Mouse (Mus musculus): ENCODE data around the gene Il4i1. TPM values are rescaled to one million over a fixed set of nuclear protein-coding genes. Genes with fewer than 3 reads are reported as not detected.

Il4i1 gene
- polyA plus RNA-seq, 1 experiment from 2014 or later: 0.97 TPM

GRCm38 (mm10) chr7:44836423-44837053 lies 20.4 kb downstream of the Il4i1 start:
- no peaks in the 10 kb centered on the region for H3K9me3 ChIP-seq (ENCODE audit: control insufficient read depth, low read length)
- no peak overlapping the region for H3K27ac ChIP-seq (replicated peaks; ENCODE audit: low read depth, low read length)
- H3K4me2 ChIP-seq (ENCODE audit: low read length): no peak overlapping the region
- ATAC-seq (ENCODE audit: low FRiP score, low TSS enrichment) (no peak), DNase-seq (no peak)
- peaks cover 6% of the 10 kb centered on the region; the same call in 1 of the 2 replicates for H3K4me1 ChIP-seq (ENCODE audit: control insufficient read depth, insufficient read depth, low read length)
- WGBS: 89% methylated on average over 9 of the region's 9 CpGs
- no peak overlapping the region for H3K4me3 ChIP-seq (replicated peaks; ENCODE audit: low read depth, low read length)
- no peak overlapping the region for H3K9ac ChIP-seq (replicated peaks; ENCODE audit: low read length)
- peaks cover 15% of the 10 kb centered on the region for H3K27me3 ChIP-seq (ENCODE audit: control insufficient read depth, insufficient read depth, low read length)
- H3K36me3 ChIP-seq (ENCODE audit: control insufficient read depth, insufficient read depth, low read length): peaks cover 22% of the 10 kb centered on the region

- 84% methylated on average over 6 of the region's 6 CpGs for WGBS
- Histone ChIP-seq H3K4me2 (ENCODE audit: low read length) (no peak overlapping the region), H3K4me3 (replicated peaks; ENCODE audit: low read depth, low read length) (no peak overlapping the region), H3K9me3 (ENCODE audit: control insufficient read depth, low read length) (no peaks in the 10 kb centered on the region), H3K4me1 (ENCODE audit: control insufficient read depth, insufficient read depth, low read length) (peaks cover 6% of the 10 kb centered on the region; the same call in 1 of the 2 replicates), H3K9ac (replicated peaks; ENCODE audit: low read length) (no peak overlapping the region), H3K27me3 (ENCODE audit: control insufficient read depth, insufficient read depth, low read length) (peaks cover 15% of the 10 kb centered on the region), H3K27ac (replicated peaks; ENCODE audit: low read depth, low read length) (no peak overlapping the region), H3K36me3 (ENCODE audit: control insufficient read depth, insufficient read depth, low read length) (peaks cover 27% of the 10 kb centered on the region)
- no peak for ATAC-seq (ENCODE audit: low FRiP score, low TSS enrichment)
- DNase-seq: no peak
Measured at GRCm38 (mm10) chr7:44838073-44838472, 21.9 kb downstream of the Il4i1 start.

GRCm38 (mm10) chr7:44839171-44839490 lies 22.9 kb downstream of the Il4i1 start:
- Histone ChIP-seq H3K27ac (replicated peaks; ENCODE audit: low read depth, low read length) (no peak overlapping the region), H3K4me1 (ENCODE audit: control insufficient read depth, insufficient read depth, low read length) (peaks cover 6% of the 10 kb centered on the region; the same call in 1 of the 2 replicates), H3K4me3 (replicated peaks; ENCODE audit: low read depth, low read length) (peak overlapping the region; percentile 27), H3K9ac (replicated peaks; ENCODE audit: low read length) (peak overlapping the region; percentile 43; the same call in 1 of the 2 replicates), H3K4me2 (ENCODE audit: low read length) (peak overlapping the region; percentile 56), H3K36me3 (ENCODE audit: control insufficient read depth, insufficient read depth, low read length) (peaks cover 38% of the 10 kb centered on the region), H3K27me3 (ENCODE audit: control insufficient read depth, insufficient read depth, low read length) (peaks cover 15% of the 10 kb centered on the region), H3K9me3 (ENCODE audit: control insufficient read depth, low read length) (no peaks in the 10 kb centered on the region)
- WGBS: 30% methylated on average over 11 of the region's 11 CpGs
- DNase-seq (no peak), ATAC-seq (ENCODE audit: low FRiP score, low TSS enrichment) (no peak; the same call in 1 of the 2 replicates)

GRCm38 (mm10) chr7:44839491-44840191 lies 23.5 kb downstream of the Il4i1 start:
- DNase-seq (peak; percentile 78), ATAC-seq (ENCODE audit: low FRiP score, low TSS enrichment) (peak; percentile 54)
- 2% methylated on average over 58 of the region's 58 CpGs for WGBS
- H3K27me3 ChIP-seq (ENCODE audit: control insufficient read depth, insufficient read depth, low read length): peaks cover 15% of the 10 kb centered on the region
- H3K4me3 ChIP-seq (replicated peaks; ENCODE audit: low read depth, low read length): peak overlapping the region; percentile 27
- H3K9ac ChIP-seq (replicated peaks; ENCODE audit: low read length): peak overlapping the region; percentile 43; the same call in 1 of the 2 replicates
- H3K4me1 ChIP-seq (ENCODE audit: control insufficient read depth, insufficient read depth, low read length): peaks cover 6% of the 10 kb centered on the region; the same call in 1 of the 2 replicates
- H3K9me3 ChIP-seq (ENCODE audit: control insufficient read depth, low read length): no peaks in the 10 kb centered on the region
- no peak overlapping the region for H3K27ac ChIP-seq (replicated peaks; ENCODE audit: low read depth, low read length)
- H3K36me3 ChIP-seq (ENCODE audit: control insufficient read depth, insufficient read depth, low read length): peaks cover 43% of the 10 kb centered on the region
- peak overlapping the region; percentile 56 for H3K4me2 ChIP-seq (ENCODE audit: low read length)

GRCm38 (mm10) chr7:44840426-44840825 lies 24.2 kb downstream of the Il4i1 start:
- Histone ChIP-seq H3K4me1 (ENCODE audit: control insufficient read depth, insufficient read depth, low read length) (peaks cover 6% of the 10 kb centered on the region; the same call in 1 of the 2 replicates), H3K36me3 (ENCODE audit: control insufficient read depth, insufficient read depth, low read length) (peaks cover 51% of the 10 kb centered on the region), H3K9ac (replicated peaks; ENCODE audit: low read length) (peak overlapping the region; percentile 43; the same call in 1 of the 2 replicates), H3K9me3 (ENCODE audit: control insufficient read depth, low read length) (no peaks in the 10 kb centered on the region), H3K27me3 (ENCODE audit: control insufficient read depth, insufficient read depth, low read length) (peaks cover 15% of the 10 kb centered on the region), H3K27ac (replicated peaks; ENCODE audit: low read depth, low read length) (no peak overlapping the region), H3K4me2 (ENCODE audit: low read length) (peak overlapping the region; percentile 56), H3K4me3 (replicated peaks; ENCODE audit: low read depth, low read length) (no peak overlapping the region; the same call in 1 of the 2 replicates)
- ATAC-seq (ENCODE audit: low FRiP score, low TSS enrichment): no peak
- WGBS: 53% methylated on average over 14 of the region's 14 CpGs
- DNase-seq: no peak

GRCm38 (mm10) chr7:44841825-44842463 lies 25.8 kb downstream of the Il4i1 start:
- 90% methylated on average over 8 of the region's 8 CpGs for WGBS
- ATAC-seq (ENCODE audit: low FRiP score, low TSS enrichment): no peak
- H3K36me3 ChIP-seq (ENCODE audit: control insufficient read depth, insufficient read depth, low read length): peaks cover 66% of the 10 kb centered on the region

GRCm38 (mm10) chr7:44845006-44845405 lies 28.8 kb downstream of the Il4i1 start:
- ATAC-seq (ENCODE audit: low FRiP score, low TSS enrichment) (no peak), DNase-seq (no peak)
- no peak overlapping the region for H3K9ac ChIP-seq (replicated peaks; ENCODE audit: low read length)
- H3K4me3 ChIP-seq (replicated peaks; ENCODE audit: low read depth, low read length): no peak overlapping the region
- peaks cover 12% of the 10 kb centered on the region for H3K4me1 ChIP-seq (ENCODE audit: control insufficient read depth, insufficient read depth, low read length)
- no peak overlapping the region for H3K4me2 ChIP-seq (ENCODE audit: low read length)
- 93% methylated on average over 10 of the region's 10 CpGs for WGBS
- no peak overlapping the region for H3K27ac ChIP-seq (replicated peaks; ENCODE audit: low read depth, low read length)
- H3K9me3 ChIP-seq (ENCODE audit: control insufficient read depth, low read length): no peaks in the 10 kb centered on the region
- H3K36me3 ChIP-seq (ENCODE audit: control insufficient read depth, insufficient read depth, low read length): peaks cover 66% of the 10 kb centered on the region
- H3K27me3 ChIP-seq (ENCODE audit: control insufficient read depth, insufficient read depth, low read length): peaks cover 9% of the 10 kb centered on the region

More at GRCm38 (mm10) chr7:44841825-44842463, 25.8 kb downstream of the Il4i1 start:
- Histone ChIP-seq H3K27me3 (ENCODE audit: control insufficient read depth, insufficient read depth, low read length) (peaks cover 15% of the 10 kb centered on the region), H3K4me1 (ENCODE audit: control insufficient read depth, insufficient read depth, low read length) (peaks cover 6% of the 10 kb centered on the region; the same call in 1 of the 2 replicates), H3K9ac (replicated peaks; ENCODE audit: low read length) (no peak overlapping the region), H3K4me3 (replicated peaks; ENCODE audit: low read depth, low read length) (no peak overlapping the region), H3K9me3 (ENCODE audit: control insufficient read depth, low read length) (no peaks in the 10 kb centered on the region), H3K27ac (replicated peaks; ENCODE audit: low read depth, low read length) (no peak overlapping the region), H3K4me2 (ENCODE audit: low read length) (no peak overlapping the region)
- DNase-seq: no peak

GRCm38 (mm10) chr7:44846804-44847203 lies 30.6 kb downstream of the Il4i1 start:
- H3K27ac ChIP-seq (replicated peaks; ENCODE audit: low read depth, low read length): no peak overlapping the region
- no peak overlapping the region for H3K4me2 ChIP-seq (ENCODE audit: low read length)
- H3K27me3 ChIP-seq (ENCODE audit: control insufficient read depth, insufficient read depth, low read length): no peaks in the 10 kb centered on the region
- DNase-seq: no peak
- no peaks in the 10 kb centered on the region for H3K9me3 ChIP-seq (ENCODE audit: control insufficient read depth, low read length)
- H3K36me3 ChIP-seq (ENCODE audit: control insufficient read depth, insufficient read depth, low read length): peaks cover 54% of the 10 kb centered on the region
- no peak overlapping the region for H3K9ac ChIP-seq (replicated peaks; ENCODE audit: low read length)
- WGBS: 91% methylated on average over 7 of the region's 7 CpGs
- no peak for ATAC-seq (ENCODE audit: low FRiP score, low TSS enrichment)
- H3K4me1 ChIP-seq (ENCODE audit: control insufficient read depth, insufficient read depth, low read length): peaks cover 18% of the 10 kb centered on the region
- H3K4me3 ChIP-seq (replicated peaks; ENCODE audit: low read depth, low read length): no peak overlapping the region
